Mouse (Mus musculus) embryonic stem cell, embryonic (primary cell): ENCODE measurements around the gene Tmem110.

Source experiments
- CTCF ChIA-PET, 4 experiments: fragments of 300-600 bp in 2 of 4; fragments of 350-600 bp in 2 of 4; sonication (Branson Sonifier 250); formaldehyde crosslinking; loops; one replicate each; lab custom pipeline; 2022; ENCODE audit warnings: inconsistent platforms in 2 of 4; lab: Charles Lee
- POLR2A ChIA-PET, 4 experiments: fragments of 300-600 bp in 2 of 4; fragments of 350-600 bp in 2 of 4; sonication (Branson Sonifier 250); formaldehyde crosslinking; loops; one replicate each; lab custom pipeline; 2022; ENCODE audit warnings: antibody characterized with exemption in 4 of 4, inconsistent platforms in 1 of 4; lab: Charles Lee

Gene Tmem110

DNA sequence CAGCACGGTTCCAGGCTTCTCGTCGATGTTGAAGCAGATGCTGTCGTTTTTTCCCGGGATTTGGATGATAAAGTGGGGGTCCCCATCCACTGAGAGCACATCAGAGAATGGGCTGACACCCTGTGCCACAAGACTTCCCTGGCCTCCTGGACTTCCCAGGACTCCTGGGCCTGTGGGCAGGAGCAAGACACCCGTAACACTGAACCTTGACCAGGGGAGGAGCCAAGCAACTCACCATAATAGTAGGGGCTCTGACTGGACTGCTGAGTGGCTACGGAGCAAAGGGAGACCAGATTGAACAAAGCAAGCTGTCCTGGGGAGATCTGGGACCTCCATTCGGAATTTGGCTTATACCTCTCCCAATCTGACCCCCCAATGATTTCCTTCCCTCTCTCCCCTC lies 87.3 kb downstream of the Tmem110 start:
- ChIA-PET CTCF (interaction anchor here in 1 of 4 experiments (0.5 kb wide), 1 partner anchor 560 kb away, joined by 5 read pairs; no protein-coding TSS in a partner anchor), POLR2A (interaction anchor here in 1 of 4 experiments (0.8 kb wide), 1 partner anchor 11 kb away, joined by 3 read pairs; the partner anchor contains the start of gene Itih3)

DNA sequence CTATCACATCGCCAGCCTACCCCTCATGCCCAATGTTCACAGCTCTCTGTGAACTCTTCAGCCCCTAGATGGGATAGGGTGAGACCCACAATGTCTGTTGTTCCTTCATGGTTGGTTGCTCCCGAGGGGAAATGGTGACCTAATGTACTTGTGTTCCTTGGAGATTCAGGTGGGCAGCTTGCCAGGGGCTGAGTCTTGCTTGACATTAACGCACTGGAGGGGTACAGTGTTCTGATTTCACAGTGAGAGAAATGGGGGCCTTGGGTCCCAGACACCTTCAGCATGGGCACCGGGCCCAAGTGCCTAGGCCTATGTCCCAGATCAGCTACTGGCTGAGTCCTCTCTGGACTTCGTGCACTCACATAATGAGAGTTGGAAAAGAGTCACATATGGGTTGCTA lies 88.0 kb downstream of the Tmem110 start:
- CTCF ChIA-PET = no interaction called here
- POLR2A ChIA-PET = interaction anchor here in 1 of 4 experiments (0.8 kb wide), 2 partner anchors 10 to 202 kb away, joined by 3 read pairs; partner anchors contain the start of gene Itih3

DNA sequence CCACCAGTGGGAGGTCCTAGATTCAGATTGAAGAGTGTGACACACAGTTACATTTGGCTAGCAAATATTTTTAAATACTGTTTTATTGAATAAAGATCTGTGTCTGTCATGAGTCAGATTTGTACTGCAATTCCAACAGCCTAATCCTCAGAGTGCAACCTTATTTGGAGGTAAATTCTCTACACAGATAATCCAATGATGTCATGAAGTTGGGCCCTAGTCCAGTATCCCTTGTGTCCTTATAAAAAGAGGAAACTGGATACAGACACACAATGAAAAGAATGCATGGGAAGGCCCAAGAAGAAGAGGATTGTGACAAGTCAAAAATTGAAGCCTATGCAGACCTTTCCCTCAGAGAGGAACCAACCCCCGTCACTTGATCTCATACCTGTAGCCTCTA lies 91.1 kb downstream of the Tmem110 start:
- ChIA-PET CTCF (no interaction called here), POLR2A (interaction anchor here in 1 of 4 experiments (1.0 kb wide), 1 partner anchor 8 kb away, joined by 4 read pairs; no protein-coding TSS in a partner anchor)

DNA sequence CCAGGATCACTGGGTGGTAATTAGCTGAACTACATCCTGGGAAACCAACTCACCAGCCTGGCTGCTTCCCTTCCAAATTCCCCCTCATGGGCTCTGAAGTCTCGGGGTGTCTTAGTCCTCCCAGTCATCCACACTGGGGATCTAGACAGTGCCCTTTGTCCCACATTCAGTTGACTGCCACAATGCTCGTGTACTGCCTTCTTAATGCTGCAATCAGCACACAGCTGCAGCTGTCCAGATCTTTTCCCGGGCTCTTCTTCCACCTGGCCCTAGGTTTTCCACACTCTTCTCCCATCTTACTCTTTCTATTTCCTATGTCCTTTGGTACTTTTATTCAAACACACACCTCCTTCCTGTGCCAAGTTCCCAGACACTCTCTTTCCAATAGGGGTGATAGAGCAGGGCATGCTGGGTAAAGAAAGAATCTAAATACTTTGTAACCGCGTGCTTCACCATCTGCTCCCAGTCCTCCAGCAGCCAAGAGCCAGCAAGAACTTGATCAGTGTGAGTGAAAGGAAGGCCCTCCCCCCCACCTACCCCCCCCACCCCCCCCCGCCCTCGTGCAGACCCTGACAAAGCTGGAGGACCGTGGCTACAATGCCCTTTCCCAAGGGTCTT lies 96.8 kb downstream of the Tmem110 start:
- ChIA-PET CTCF (no interaction called here), POLR2A (interaction anchor here in 2 of 4 experiments (0.7 to 1.3 kb wide), 6 partner anchors 19 to 303 kb away, joined by 3 to 11 read pairs (median 5); partner anchors contain the start of genes Mustn1 (in 1 of the 2) and Nek4 (in 1 of the 2))

DNA sequence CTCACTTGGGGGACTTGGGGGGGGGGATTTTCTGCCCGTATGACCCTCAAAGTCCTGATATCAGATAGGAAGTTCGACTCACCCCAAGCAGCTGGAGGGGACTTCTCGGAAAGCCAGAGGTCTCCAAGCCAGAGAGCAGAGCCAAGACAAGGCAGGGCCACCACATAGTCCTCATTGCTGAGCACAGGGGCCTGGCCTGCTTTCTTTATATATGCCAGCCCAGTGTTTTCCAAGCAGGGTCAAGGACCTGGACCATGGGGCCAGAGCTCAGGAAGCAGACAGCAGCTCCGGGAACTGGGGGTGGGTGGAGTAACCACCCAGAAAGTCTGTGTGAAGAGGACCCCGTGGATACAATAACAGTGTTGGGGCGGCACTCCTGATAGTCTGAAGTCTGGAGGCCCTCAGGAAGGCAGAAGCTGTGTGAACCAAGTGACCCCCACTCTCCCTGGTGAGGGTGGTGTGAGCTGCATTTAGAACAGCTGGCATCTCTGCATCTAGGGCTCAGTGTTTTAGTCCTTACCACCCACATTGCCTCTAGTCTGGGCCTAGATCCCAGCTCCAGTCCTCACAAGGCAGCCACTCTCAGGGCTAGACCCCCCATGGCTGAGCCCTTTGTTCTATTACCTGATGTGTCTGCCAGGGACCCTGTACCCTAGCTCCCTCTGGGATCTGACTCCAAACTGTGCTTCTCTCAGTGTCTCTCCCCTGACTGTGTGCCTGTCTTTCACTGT lies 98.2 kb downstream of the Tmem110 start, which contains the start of gene Itih3:
Gene Itih3, minus strand, starts transcription at position 386 of the 731 bp plus-strand sequence.
- CTCF ChIA-PET = interaction anchor here in 1 of 4 experiments (0.6 kb wide), 1 partner anchor 9 kb away, joined by 3 read pairs; no protein-coding TSS in a partner anchor
- POLR2A ChIA-PET = interaction anchor here in 2 of 4 experiments (0.5 to 1.3 kb wide), 9 partner anchors 10 to 754 kb away, joined by 3 to 11 read pairs (median 3); partner anchors contain the start of genes Mustn1 (in 1 of the 2) and Nek4 (in 1 of the 2)

DNA sequence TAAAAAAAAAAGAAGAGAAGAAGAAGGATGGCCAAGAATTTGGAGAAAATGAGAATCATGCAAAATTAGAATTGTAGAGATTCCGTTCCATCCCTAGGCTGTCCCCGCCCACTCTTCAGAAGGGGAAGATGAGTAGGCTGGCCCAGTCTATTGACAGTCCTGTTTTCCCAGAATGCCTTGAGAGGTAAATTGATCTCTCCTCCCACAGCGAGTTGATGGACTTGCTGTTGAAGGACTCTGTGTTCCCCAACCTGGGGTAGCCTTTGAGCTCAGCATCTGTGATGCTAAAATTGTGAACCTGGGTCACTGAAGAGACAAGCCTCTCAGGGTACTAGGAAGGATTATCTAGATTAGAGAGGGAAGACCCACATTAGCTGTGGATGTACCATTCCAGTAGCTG lies 100.1 kb downstream of the Tmem110 start:
- POLR2A ChIA-PET = interaction anchor here in 2 of 4 experiments (0.6 to 1.3 kb wide), 4 partner anchors 10 to 25 kb away, joined by 3 to 4 read pairs (median 4); partner anchors contain the start of gene Nek4 (in 1 of the 2)
- CTCF ChIA-PET = interaction anchor here in 1 of 4 experiments (1.2 kb wide), 1 partner anchor 18 kb away, joined by 3 read pairs; no protein-coding TSS in a partner anchor
